Mouse (Mus musculus): ENCODE results near the gene Lyg2. TPM values are rescaled to one million over a fixed set of nuclear protein-coding genes. Genes with fewer than 3 reads are reported as not detected.
A peak's percentile ranks its signal among the peaks of the same experiment; 100 is the strongest.

Gene Lyg2
- total RNA-seq, 2 experiments from 2014 or later = not detected

GRCm38 (mm10) chr1:37884451-37884850 is 31.8 kb downstream of the Lyg2 start:
- peak; percentile 96 for ATAC-seq (replicated peaks; ENCODE audit: poor library complexity)

GRCm38 (mm10) chr1:37883411-37883810 is 32.9 kb downstream of the Lyg2 start:
- ATAC-seq (replicated peaks; ENCODE audit: poor library complexity) = no peak

GRCm38 (mm10) chr1:37877736-37878460 is 38.4 kb downstream of the Lyg2 start:
- no peak for ATAC-seq (replicated peaks; ENCODE audit: poor library complexity)

DNA sequence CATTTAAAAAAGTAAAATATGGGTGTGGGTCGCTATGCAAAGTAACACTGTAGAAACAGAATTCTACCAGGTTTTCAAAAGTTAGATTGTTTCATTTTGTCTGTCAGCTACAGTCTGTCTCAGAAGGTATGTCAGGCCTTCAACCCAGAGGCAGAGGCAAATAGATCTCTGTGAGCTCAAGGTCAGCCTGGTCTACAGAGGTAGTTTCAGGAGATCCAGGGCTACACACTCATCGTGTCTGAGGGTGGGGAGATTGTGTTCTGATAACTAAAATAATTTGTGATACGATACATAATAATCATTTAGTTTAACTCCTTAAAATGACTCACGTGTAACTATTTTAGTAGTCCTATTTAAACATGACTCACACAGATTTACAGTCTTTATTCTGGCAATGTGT is 43.1 kb downstream of the Lyg2 start:
- no peak for ATAC-seq (replicated peaks; ENCODE audit: poor library complexity)

DNA sequence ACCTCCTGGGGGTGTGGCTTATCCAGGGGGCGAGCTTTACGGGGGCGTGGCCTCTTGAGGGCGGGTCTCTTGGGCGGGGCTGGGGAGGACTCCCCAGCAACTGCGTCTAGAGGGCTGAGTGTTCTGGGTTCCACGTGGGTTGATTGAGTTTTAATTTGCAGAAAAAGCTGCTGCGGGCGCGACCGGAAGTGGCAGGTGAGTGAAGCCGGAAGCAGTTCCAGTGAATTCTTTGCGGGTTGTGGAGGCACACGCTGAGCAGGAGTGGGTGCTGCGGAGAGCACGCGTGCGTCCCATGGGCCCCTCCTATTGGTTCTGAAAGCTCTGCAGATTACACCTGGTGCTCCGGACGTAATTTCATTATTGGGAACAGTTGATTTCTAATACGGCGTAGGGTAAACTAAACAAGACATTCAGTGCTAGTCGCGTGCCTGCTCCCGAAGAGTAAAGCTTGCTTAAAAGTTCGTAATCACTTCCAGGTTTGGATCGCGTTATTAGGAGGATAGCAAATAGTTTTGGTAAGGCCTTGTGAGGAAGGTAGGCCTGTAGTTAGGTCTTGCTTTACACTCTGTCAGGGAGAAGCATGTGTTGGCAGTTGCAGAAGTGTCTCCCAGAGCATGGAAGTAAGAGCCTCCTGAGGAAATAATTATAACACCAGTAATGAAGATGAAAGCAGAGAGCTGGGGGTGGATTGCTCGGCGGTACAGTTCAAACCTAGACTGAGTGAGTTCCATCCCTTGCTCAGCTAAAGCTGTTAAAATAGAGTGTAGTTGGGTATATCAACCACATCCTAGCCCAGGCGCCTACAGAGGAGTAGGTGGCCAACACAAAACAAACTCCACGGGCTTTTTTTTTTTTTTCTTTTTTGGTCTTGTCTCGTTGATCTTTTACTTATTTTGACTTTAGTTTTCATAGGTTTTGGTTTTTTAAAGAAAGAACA is 43.9 kb downstream of the Lyg2 start:
- ATAC-seq (replicated peaks; ENCODE audit: poor library complexity) = peak; percentile 78

DNA sequence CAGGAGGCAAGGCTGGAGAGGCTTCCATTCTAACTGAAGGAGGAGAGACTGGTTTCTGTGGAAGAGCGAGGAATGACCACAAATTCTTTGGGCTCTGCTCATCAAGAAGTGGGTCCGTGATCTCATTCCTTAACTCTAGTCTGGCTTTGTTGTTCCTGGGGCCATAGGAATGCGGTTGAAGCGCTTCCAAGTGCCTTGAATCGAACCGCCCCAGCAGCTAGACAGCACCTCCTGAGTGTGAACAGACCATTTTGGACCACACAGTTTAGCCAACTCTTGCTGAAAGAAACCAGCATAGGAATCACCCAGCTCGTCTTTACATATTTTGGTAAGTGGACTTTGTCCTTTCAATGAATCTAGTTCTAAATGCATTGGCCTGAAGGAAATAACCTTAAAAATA is 44.6 kb downstream of the Lyg2 start, which contains the start of gene Lipt1:
Gene Lipt1, plus strand, starts transcription at position 35 of the 400 bp plus-strand sequence.
- no peak for ATAC-seq (replicated peaks; ENCODE audit: poor library complexity)

- no peak for ATAC-seq (replicated peaks; ENCODE audit: poor library complexity)
Measured at GRCm38 (mm10) chr1:37869362-37869761, 46.9 kb downstream of the Lyg2 start.

DNA sequence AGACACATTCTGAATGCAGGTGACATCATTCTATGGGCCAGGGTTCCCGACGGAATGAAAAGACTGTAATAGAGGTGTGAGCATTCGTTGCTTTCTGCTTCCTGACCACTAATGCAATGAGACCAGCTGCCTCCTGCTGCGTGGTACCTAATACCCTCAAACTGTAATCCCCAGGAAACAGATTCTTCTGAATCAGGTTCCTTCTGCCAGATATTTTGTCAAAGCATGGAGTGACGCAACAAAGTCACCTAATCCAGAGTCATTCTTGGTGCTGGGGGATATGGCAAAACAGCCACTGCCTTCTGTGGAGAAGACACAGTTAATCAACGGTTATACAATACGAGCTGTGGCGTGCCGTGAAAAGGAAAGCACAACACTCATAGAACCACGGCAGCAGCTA is 47.7 kb downstream of the Lyg2 start:
- no peak for ATAC-seq (replicated peaks; ENCODE audit: poor library complexity)

GRCm38 (mm10) chr1:37867684-37868322 is 48.5 kb downstream of the Lyg2 start:
- no peak for ATAC-seq (replicated peaks; ENCODE audit: poor library complexity)

DNA sequence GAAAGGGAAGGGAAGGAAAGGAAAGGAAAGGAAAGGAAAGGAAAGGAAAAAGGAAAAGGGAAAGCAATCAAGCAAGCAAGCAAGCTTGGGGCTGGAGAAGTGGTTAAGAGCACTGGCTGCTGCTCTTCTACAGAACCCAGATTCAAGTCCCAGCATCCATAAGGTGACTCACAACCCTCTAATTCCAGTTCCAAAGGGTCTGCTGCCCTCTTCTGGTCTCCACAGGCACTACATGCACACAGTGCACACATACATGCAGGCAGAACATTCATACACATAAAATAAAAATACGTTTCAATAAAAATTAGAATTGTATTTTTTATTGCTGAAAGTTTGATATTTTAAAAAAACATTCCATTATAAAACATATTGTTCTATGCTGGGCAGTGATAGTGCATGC is 49.2 kb downstream of the Lyg2 start:
- ATAC-seq (replicated peaks; ENCODE audit: poor library complexity) = 0 out of 2 replicates have a peak, but pooled peaks have one; percentile 16

- no peak for ATAC-seq (replicated peaks; ENCODE audit: poor library complexity)
Measured at GRCm38 (mm10) chr1:37866286-37866685, 50.0 kb downstream of the Lyg2 start, which contains the start of gene Tsga10. Gene Tsga10 (minus strand): TSS chr1:37866429.

- ATAC-seq (replicated peaks; ENCODE audit: poor library complexity) = no peak
Measured at GRCm38 (mm10) chr1:37865401-37866215, 50.7 kb downstream of the Lyg2 start.

- ATAC-seq (replicated peaks; ENCODE audit: poor library complexity) = peak; percentile 80
Measured at GRCm38 (mm10) chr1:37864511-37865400, 51.5 kb downstream of the Lyg2 start.

Other genes with a start within 250 kb of the Lyg2 start
- gene 2010300C02Rik, start 196.4 kb downstream of the Lyg2 start, total RNA-seq (2015) = 0.05 and 0.39 TPM in 2 replicates
- gene 2010300C02Rik, start 196.4 kb downstream of the Lyg2 start, total RNA-seq (2017) = 0.14 and 0.17 TPM in 2 replicates
- gene Tsga10, start 50.1 kb downstream of the Lyg2 start, total RNA-seq (2015) = 7.5 and 8.6 TPM in 2 replicates
- gene Tsga10, start 50.1 kb downstream of the Lyg2 start, total RNA-seq (2017) = 8.1 and 9.6 TPM in 2 replicates
- gene Lipt1, start 44.8 kb downstream of the Lyg2 start, total RNA-seq (2015) = 4.4 and 5.8 TPM in 2 replicates
- gene Lipt1, start 44.8 kb downstream of the Lyg2 start, total RNA-seq (2017) = 5.1 and 8.0 TPM in 2 replicates
- gene Mitd1, start 26.1 kb downstream of the Lyg2 start, total RNA-seq (2015) = 28.2 and 46.0 TPM in 2 replicates
- gene Mitd1, start 26.1 kb downstream of the Lyg2 start, total RNA-seq (2017) = 29.5 and 41.7 TPM in 2 replicates
- gene Mrpl30, start 26.0 kb downstream of the Lyg2 start, total RNA-seq (2015) = 286 TPM in 2 replicates
- 233 and 248 TPM in 2 replicates for gene Mrpl30, start 26.0 kb downstream of the Lyg2 start, total RNA-seq (2017)
- gene Lyg1, start 41.3 kb upstream of the Lyg2 start, total RNA-seq (2015) = not detected in 2 replicates
- not detected in 2 replicates for gene Lyg1, start 41.3 kb upstream of the Lyg2 start, total RNA-seq (2017)
- 52.8 and 64.3 TPM in 2 replicates for gene Txndc9, start 81.4 kb upstream of the Lyg2 start, total RNA-seq (2015)
- 42.6 and 51.7 TPM in 2 replicates for gene Txndc9, start 81.4 kb upstream of the Lyg2 start, total RNA-seq (2017)
- gene Eif5b, start 81.5 kb upstream of the Lyg2 start, total RNA-seq (2015) = 42.2 and 47.8 TPM in 2 replicates
- 21.8 and 24.6 TPM in 2 replicates for gene Eif5b, start 81.5 kb upstream of the Lyg2 start, total RNA-seq (2017)
- gene Rev1, start 213.3 kb upstream of the Lyg2 start, total RNA-seq (2015) = 41.7 and 48.3 TPM in 2 replicates
- 44.6 and 60.9 TPM in 2 replicates for gene Rev1, start 213.3 kb upstream of the Lyg2 start, total RNA-seq (2017)

All from megakaryocyte progenitor cell, adult 5-6 weeks (primary cell).